Mouse (Mus musculus): Measurements from ENCODE around the gene Sgca.

DNA sequence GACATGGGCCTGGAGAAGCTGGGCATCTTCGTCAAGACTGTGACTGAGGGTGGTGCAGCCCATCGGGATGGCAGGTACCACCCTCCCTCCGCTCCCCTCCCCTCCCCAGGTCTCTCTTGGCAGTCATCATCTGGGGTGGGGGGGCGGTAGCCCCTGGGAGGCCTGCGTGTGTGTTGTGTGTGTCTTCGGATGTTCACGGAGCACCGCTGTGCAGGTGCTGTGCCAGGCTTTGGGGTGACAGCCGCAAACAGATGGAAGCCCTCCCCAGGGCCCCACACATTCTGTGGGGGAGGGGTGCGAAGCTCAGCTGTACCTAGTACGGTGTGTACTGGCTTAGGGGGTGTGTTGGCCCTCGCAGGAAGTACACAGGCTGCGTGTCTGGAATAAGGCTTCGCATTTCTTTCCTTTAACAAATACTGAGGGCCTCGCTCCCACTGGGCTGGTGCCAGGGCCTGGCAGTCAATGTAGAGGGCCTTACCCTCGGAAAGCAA is 22.0 kb upstream of the Sgca start:
- TF ChIP-seq CTCF (IDR thresholded peaks at IDR 0.05; ENCODE audit: control insufficient read depth, insufficient read depth, low read length) = no peak
- peak; percentile 41; the same call in 1 of the 2 replicates for TF ChIP-seq POLR2A (IDR thresholded peaks at IDR 0.05; ENCODE audit: borderline replicate concordance, control insufficient read depth, low read depth, low read length)

Measured in bone marrow, adult 2 months (tissue).